Mouse (Mus musculus) splenic B cell, adult 2 months (primary cell): ENCODE measurements around the gene Triobp.

ENCODE experiments used
- DNase-seq: peaks from one replicate; pipeline ENCODE4 v3.0.0-alpha.2; 2011; ENCODE audit warnings: low read depth, low spot score
- H3K27me3 ChIP-seq: 2 replicates; pipeline ENCODE4 v1.6.1; 2012; ENCODE audit warnings: mild to moderate bottlenecking, low read length, moderate library complexity, mixed read lengths; ENCODE audit not compliant: control insufficient read depth, poor library complexity, insufficient read depth, severe bottlenecking
- H3K36me3 ChIP-seq: 2 replicates; pipeline ENCODE4 v1.6.1; 2012; ENCODE audit warnings: mild to moderate bottlenecking, low read length, moderate library complexity, mixed read lengths; ENCODE audit not compliant: control insufficient read depth, poor library complexity, insufficient read depth, severe bottlenecking

Gene Triobp

GRCm38 (mm10) chr15:78971626-78972025 lies 24.1 kb downstream of the Triobp start:
- no peak for DNase-seq
- H3K27me3 ChIP-seq = no peaks in the 10 kb centered on the region
- H3K36me3 ChIP-seq = no peaks in the 10 kb centered on the region

- H3K36me3 ChIP-seq = no peaks in the 10 kb centered on the region
- no peak for DNase-seq
- H3K27me3 ChIP-seq = no peaks in the 10 kb centered on the region
Measured at GRCm38 (mm10) chr15:78973950-78974349, 26.4 kb downstream of the Triobp start.

GRCm38 (mm10) chr15:78977676-78978159 lies 30.2 kb downstream of the Triobp start:
- H3K27me3 ChIP-seq = no peaks in the 10 kb centered on the region
- no peaks in the 10 kb centered on the region for H3K36me3 ChIP-seq
- no peak for DNase-seq

GRCm38 (mm10) chr15:78978875-78979274 lies 31.4 kb downstream of the Triobp start:
- Histone ChIP-seq H3K36me3 (no peaks in the 10 kb centered on the region), H3K27me3 (no peaks in the 10 kb centered on the region)
- DNase-seq = no peak

GRCm38 (mm10) chr15:78980084-78980483 lies 32.6 kb downstream of the Triobp start:
- no peak for DNase-seq
- H3K36me3 ChIP-seq = no peaks in the 10 kb centered on the region
- no peaks in the 10 kb centered on the region for H3K27me3 ChIP-seq

- no peaks in the 10 kb centered on the region for H3K36me3 ChIP-seq
- DNase-seq = peak; percentile 93
- no peaks in the 10 kb centered on the region for H3K27me3 ChIP-seq
Measured at GRCm38 (mm10) chr15:78982658-78983435, 35.3 kb downstream of the Triobp start.

GRCm38 (mm10) chr15:78983436-78984285 lies 36.1 kb downstream of the Triobp start:
- H3K36me3 ChIP-seq = no peaks in the 10 kb centered on the region
- peak; percentile 78 for DNase-seq
- no peaks in the 10 kb centered on the region for H3K27me3 ChIP-seq

- no peaks in the 10 kb centered on the region for H3K36me3 ChIP-seq
- no peaks in the 10 kb centered on the region for H3K27me3 ChIP-seq
- DNase-seq = no peak
Measured at GRCm38 (mm10) chr15:78984286-78984778, 36.8 kb downstream of the Triobp start.

GRCm38 (mm10) chr15:78986536-78987220 lies 39.2 kb downstream of the Triobp start:
- DNase-seq = no peak
- Histone ChIP-seq H3K36me3 (peaks cover 1% of the 10 kb centered on the region; the same call in 1 of the 2 replicates), H3K27me3 (no peaks in the 10 kb centered on the region)

GRCm38 (mm10) chr15:78988499-78988971 lies 41.0 kb downstream of the Triobp start:
- H3K27me3 ChIP-seq = no peaks in the 10 kb centered on the region
- no peak for DNase-seq
- peaks cover 11% of the 10 kb centered on the region for H3K36me3 ChIP-seq

GRCm38 (mm10) chr15:78989152-78990092 lies 41.9 kb downstream of the Triobp start:
- peaks cover 15% of the 10 kb centered on the region for H3K36me3 ChIP-seq
- no peak for DNase-seq
- H3K27me3 ChIP-seq = no peaks in the 10 kb centered on the region

GRCm38 (mm10) chr15:78990093-78990463 lies 42.6 kb downstream of the Triobp start:
- Histone ChIP-seq H3K27me3 (no peaks in the 10 kb centered on the region), H3K36me3 (peaks cover 16% of the 10 kb centered on the region)
- no peak for DNase-seq

- no peak for DNase-seq
- H3K36me3 ChIP-seq = peaks cover 16% of the 10 kb centered on the region
- H3K27me3 ChIP-seq = no peaks in the 10 kb centered on the region
Measured at GRCm38 (mm10) chr15:78990970-78991525, 43.5 kb downstream of the Triobp start.
